Mouse (Mus musculus) hematopoietic stem cell, adult 5-6 weeks (primary cell): ENCODE data around the gene Nat10. TPM values are rescaled to one million over a fixed set of nuclear protein-coding genes. Genes with fewer than 3 reads are reported as not detected.

ENCODE experiments used
- ATAC-seq, 2 experiments: fragments of 125-278 bp in 1 of 2; replicated peaks in 1 of 2; 2 replicates each; pipeline ENCODE4 v1.8.0; 2016 to 2017; ENCODE audit warnings: inconsistent platforms in 2 of 2, mild to moderate bottlenecking in 2 of 2, moderate number of reproducible peaks in 2 of 2, low read depth in 1 of 2, moderate TSS enrichment in 1 of 2; ENCODE audit not compliant: low FRiP score in 2 of 2, poor library complexity in 2 of 2, severe bottlenecking in 2 of 2, insufficient read depth in 1 of 2, low TSS enrichment in 1 of 2
- total RNA-seq: library from RNA; stranded (forward); fragments of 172-1452, 232-1000 nt; gene quantifications from 2 replicates; pipeline ENCODE4 v1.2.3, GENCODE M21; 2017

Gene Nat10
- total RNA-seq, 1 experiment from 2014 or later = 58.4 TPM

- no peak for ATAC-seq
Observed at GRCm38 (mm10) chr2:103751771-103752170, 9.3 kb downstream of the Nat10 start.

DNA sequence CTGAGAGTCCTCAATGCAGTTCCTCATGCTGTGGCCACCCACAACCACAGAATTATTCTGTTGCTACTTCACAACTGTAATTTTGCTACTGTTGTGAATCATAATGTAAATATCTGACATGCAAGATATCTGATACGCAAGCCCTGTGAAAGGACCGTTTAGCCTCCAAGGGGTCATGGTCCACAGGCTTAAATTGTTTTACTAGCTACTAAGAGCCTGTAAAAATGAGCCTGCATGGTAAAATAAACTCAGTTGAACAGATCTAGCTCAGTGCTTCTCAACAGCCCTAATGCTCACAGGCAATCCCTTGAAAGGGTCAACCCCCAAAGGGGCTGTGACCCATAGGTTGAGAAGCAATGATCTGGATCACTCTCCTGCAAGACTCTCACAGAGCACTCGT is 12.0 kb downstream of the Nat10 start:
- ATAC-seq = no peak

DNA sequence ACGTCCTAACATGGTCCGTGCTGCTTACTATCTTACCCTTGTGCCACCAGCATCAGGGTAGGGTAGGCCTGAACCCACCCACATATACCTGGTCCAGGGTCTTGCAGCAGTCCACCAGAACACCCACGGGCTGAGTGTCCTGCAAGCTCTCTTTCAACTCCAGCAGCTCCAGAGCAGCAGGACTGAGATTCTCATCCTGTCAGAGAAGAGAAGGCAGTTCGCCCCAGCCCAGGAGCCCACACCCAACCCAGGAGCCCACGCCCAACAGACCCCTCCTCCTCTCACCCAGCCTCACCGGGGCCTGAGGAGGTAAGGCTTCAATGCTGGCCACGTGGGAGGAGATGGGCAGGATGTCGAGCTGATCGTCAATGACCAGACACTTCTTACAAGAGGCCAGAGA is 13.2 kb downstream of the Nat10 start:
- ATAC-seq = no peak

- ATAC-seq = no peak
Observed at GRCm38 (mm10) chr2:103746761-103747160, 14.3 kb downstream of the Nat10 start.

- ATAC-seq = no peak
Observed at GRCm38 (mm10) chr2:103746096-103746495, 15.0 kb downstream of the Nat10 start.

DNA sequence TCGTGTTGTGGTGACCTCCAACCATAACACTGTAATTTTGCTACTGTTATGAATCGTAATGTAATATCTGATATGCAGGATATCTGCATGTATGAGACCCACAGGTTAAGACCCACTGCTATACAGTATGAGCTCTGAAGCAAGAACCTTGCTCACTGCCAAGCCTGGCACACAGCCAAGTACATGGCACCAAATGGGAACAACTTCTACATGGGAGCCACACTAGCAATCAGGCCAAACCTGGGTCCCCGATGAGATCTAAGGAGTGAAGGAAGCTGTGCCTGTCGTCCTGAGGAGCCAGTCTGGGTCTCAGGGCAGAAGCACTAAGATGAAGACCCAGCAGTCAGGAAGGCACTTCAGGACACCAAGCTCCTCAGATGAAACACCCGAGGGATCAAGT is 15.6 kb downstream of the Nat10 start:
- ATAC-seq = no peak

- ATAC-seq = peak; percentile 65 to 72; a peak in 3 of 4 replicates
Observed at GRCm38 (mm10) chr2:103743988-103744387, 17.1 kb downstream of the Nat10 start.

GRCm38 (mm10) chr2:103743536-103743935 is 17.5 kb downstream of the Nat10 start:
- no peak for ATAC-seq

GRCm38 (mm10) chr2:103742821-103743220 is 18.2 kb downstream of the Nat10 start:
- ATAC-seq = no peak

- no peak for ATAC-seq
Observed at GRCm38 (mm10) chr2:103731423-103731822, 29.6 kb downstream of the Nat10 start.

GRCm38 (mm10) chr2:103730999-103731398 is 30.1 kb downstream of the Nat10 start:
- no peak for ATAC-seq

DNA sequence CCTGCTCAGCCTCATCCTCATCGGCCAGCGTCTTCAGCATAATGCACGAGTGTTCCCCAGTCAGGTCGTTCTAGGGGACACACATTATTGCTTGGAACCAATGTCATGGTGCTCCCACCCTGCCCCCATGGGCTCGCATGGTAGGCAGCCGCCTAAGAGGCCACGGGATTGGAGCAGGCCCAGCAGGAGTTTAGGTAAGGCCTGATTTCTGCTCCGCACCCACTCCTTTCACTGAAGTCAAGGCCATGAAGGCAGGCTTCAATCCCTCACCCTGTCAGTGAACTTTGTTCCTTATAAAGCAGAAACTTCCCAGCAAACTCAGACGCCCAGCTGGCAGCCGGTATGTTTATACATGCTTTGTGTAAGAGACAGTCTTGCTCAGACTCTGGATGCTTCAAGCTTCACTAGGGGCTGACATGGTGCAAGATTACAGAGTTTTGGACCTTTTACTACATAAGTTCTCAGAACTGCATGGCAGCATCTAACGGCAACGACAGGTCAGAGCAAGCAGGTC is 33.0 kb downstream of the Nat10 start:
- ATAC-seq = no peak

- no peak for ATAC-seq
Observed at GRCm38 (mm10) chr2:103724521-103724920, 36.5 kb downstream of the Nat10 start.

DNA sequence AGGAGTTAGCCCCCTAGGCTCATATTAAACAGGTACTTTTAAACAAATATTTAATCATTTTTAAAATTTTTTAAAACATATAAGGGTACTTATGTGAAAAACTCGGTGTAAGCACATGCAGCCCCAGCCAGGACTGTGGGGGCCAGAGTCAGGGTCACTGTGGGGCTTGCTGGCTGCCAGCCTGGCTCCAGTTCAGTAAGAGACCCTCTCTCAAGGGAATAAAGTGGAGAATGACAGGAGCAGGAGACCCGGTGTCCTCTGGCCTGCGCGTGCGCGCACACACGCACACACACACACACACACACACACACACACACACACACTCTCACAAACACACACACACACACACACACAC is 41.8 kb downstream of the Nat10 start:
- no peak for ATAC-seq

- peak; percentile 78 to 82 for ATAC-seq
Observed at GRCm38 (mm10) chr2:103718594-103719291, 42.3 kb downstream of the Nat10 start.

DNA sequence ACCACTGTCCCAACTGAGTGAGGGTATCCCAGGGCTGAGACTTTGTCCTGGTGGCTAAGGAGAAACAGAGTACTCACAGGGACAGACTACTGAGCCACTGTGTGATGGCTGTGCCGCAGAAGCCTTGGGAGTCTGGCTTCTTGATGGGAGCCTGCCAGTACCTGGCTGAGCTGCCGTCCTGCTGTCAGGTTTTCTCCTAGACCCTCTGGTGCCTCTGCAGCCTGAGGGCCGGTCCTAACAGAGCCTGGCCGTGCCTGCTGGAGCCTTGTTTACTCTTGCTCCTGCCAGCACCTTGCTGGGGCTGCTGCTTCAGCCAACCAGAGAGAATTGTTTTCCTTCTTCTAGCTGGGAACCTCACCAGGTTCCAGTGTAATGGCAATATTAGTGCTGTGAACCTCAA is 46.7 kb downstream of the Nat10 start:
- no peak for ATAC-seq

DNA sequence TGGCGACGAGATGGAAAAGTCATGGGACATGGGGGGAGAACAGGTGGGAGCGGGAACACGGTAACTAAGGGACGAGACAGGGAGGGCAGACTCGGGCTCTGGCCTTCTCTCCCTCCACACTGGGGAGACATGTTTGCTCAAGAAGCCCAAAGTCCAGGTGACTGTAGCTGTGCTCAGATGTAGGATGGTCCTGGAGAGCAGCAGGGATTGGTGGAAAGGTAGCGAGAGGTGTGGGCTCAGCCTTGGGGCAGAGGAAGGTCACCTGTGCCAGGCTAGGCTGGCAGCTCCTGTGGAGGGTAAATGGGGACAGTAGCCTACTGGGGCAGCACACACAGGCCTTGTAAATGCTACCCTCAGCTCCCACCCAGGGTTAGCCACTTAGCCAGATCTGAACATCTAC is 47.2 kb downstream of the Nat10 start:
- no peak for ATAC-seq

- no peak for ATAC-seq
Observed at GRCm38 (mm10) chr2:103710849-103711248, 50.2 kb downstream of the Nat10 start.

DNA sequence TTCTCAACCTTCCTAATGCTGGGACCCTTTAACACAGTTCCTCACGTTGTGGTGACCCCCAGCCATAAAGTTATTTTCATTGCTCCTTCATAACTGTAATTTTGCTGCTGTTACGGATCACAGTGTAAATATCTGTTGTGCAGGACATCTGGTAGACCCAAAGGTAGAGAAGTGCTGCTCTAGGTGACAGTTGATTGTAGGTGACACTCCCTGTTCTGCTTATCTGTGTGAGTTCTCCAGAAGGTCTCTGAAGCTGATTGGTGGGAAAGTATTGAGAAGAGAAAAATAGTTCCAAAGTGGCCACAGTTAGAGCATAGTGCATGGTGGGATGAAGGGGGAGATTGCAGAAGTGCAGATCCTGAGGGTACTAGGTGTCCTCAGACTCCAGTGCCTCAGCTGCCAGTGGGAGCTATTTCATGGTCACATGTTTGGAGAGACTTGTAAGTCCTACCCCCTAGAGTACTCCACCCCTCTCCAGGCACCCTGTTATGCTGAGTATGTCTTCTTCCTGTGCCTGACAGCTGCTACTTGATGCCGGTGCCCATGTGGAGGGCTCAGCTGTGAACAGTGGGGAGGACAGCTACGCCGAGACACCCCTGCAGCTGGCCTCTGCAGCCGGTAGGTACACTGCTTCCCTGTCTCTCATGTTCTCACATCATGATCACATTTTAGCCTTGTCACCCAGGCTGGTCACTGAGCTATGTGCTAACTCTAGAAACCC is 53.9 kb downstream of the Nat10 start:
- no peak for ATAC-seq
